Mouse (Mus musculus) heart, adult 9 months (tissue): Measurements from ENCODE around the gene Dnm3.
A peak's percentile ranks its signal among the peaks of the same experiment; 100 is the strongest.

Experiments
- DNase-seq, 2 experiments: peaks; one replicate each; pipeline ENCODE4 v3.0.0; 2022; ENCODE audit warnings: low spot score in 2 of 2

Gene Dnm3

DNA sequence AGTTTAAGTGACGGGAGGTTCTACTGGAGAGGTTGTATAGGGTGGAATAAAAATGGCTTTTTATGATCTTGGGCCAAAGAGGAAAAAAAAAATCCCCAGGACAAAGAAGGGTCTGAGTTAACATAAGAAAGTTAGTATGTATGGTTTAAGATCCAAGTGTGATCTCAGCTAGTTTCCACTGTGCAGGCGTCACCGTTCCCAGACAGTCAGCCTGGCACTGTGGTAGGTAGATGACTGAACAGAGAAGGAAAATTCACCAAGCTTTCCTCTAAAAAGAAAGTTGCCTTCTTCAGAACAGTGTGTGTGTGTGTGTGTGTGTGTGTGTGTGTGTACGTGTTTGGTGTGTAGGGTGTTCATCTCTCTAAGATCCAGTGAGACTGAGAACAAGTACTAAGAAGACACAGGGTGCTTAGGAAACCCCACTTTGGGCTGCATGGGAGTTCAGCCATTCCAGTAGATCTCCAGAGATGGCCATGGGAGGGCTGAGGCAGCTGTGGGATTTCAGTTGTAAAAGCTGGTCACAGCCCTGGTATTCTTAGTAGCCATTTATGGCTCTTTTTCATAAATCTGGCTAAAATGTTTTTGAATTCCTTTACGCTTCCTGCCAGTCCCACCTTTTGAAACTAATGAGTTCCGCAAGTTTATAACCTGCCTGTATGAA is 441.9 kb downstream of the Dnm3 start:
- no peak for DNase-seq

DNA sequence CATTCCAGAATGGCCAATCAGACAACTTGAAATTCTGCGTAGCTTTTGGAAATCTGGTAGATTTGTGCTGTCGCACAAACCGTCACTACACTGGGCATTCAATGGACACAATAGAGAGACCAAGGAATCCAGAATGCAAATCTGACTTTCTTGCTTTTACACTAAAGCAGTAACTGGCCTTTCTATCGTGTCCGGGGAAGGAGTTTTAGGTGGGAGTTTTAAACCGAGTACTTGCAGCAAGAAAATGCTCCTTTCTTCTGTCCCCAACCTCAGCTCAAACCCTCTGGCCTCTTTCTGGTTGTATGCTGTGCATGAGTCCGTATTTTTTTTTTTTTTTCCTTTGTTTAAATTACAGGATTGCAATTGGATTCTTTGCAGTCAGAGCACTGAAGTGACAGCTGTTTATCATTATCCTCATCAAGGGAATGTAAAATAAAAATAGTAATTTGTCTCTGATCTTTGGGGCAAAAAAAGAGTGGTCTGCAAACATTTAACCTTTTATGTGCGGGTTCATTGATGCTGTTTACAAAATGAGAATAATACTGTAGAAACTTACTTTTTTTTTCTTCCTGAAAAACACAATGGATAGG is 454.1 kb downstream of the Dnm3 start:
- no peak for DNase-seq

DNA sequence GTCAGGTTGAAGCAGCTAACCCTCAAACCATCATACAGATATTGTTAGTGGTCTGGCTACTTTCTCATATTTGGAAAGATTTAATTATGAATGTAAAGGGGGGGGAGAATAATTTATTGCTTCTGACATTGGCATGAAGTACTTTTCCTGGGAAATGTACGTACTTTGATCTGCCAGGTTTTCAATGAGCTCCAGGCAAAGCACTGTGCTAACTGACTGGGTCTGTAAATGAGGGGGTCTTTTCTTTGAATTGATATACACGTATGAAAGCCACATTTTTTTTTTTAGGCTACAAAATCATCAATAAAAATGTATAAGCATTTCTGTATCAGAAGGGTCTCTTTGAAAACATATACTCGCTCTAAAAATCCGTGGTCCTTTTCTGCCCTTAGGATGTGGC is 457.1 kb downstream of the Dnm3 start:
- no peak for DNase-seq

DNA sequence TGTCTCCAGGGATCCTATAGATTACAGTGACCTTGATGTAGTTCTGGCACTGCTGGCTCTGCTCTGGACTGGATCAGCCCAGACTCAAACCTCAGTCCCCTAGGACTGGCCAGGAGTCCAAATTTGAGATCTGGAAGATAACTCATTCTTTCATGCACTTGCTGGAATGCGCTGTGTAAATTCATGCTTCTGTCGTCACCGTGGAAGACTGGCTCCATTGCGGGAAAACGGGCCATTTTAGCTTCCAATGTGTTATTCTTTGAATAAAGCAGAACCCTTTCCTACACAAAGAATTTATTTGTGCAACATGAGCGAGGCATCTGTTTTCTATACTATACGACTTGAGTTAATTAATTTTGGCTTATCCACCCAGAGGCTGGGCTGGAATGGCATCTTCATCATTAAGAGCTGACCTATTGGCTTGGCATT is 457.5 kb downstream of the Dnm3 start:
- no peak for DNase-seq

DNA sequence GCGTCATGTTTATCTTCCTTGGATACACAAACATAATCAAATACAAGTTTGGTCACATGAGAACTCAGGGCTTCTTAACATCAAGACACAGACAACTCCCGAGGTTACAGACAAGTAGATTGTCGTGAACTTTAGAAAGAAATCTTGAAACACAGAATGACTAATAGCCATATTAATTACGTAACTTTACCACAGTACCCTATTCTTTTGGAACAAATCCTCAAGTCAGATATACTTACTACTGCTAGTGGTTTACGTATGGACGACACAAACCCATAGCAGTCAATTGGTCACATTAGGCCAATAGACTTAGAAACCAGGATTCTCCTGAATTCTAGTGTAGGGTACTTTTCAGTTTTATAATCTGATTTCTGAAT is 459.2 kb downstream of the Dnm3 start:
- DNase-seq: no peak

DNA sequence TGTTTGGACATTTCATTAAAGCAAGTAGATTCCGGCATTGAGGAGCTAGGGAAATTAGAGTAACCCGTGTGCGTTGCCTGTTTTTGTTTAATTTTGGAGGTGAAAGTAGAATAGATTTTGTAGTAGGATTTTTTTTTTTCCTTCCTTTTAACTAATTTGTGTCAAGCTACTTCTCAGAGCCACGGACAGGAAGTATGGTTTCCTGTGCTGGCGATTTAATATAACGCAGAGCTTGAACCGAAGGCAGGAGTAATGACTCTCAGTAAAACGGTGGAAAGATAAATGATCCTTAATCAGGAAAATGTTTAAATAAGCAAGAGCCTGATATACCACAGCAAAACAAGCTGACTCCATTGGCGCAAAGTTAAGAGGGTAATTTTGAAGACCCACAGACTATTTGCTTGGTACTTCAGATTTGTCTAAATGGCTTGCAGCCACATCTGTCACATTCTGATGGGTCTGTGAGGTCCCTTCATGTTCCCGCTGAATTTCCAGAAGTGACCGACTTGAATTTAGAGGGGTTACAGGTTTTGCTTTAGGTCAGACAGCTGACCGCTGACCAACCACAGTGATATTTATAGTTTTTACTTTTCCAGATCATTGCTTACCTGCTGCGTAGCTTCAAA is 459.7 kb downstream of the Dnm3 start:
- DNase-seq: no peak

DNA sequence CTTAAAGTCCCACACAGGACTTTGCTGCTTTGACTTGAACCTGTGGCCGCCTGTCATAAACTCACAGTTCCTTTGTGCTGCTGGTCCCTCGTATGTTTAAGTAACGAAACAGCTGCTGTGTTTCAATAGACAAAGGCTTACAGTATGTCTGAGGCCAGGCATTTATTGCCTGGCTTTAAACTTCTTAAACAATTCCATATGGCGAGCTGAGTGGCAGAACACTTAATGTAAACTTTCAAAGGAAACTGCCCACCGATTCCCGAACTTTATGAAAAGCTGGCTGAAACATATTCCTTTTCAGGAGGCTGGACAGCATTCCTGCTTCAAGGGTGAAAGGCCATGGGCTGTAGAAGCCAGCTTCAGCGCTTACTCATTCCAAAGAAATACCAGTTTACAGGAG is 460.9 kb downstream of the Dnm3 start:
- no peak for DNase-seq

DNA sequence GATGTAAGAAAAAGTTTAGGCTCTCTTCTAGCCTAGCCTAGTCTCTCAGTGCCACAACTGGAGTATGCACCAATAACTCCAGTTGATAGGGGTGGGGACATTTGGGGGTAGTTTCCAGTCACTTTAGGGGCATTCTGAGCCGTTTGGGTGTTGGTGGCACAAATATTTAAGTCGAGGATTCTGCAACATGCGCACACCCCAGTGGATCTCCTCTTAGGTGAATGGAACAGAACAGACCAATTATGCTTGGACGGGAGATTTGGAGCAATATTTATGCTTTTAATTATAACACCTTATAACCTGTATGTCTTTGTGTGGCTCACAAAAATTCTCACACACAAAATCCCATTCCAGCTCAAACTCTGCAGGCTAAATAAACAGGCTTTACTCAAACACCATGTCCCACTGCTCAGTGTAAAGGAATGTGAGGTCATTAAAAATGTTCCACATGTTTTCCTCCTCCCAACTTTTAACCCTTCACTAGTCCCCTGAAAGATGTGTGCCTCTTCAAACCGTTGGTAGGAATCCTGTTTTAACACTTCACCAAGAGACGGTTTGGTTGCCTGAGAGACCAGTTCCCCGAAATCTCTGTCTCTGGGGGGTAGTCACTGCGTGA is 462.5 kb downstream of the Dnm3 start:
- no peak for DNase-seq

DNA sequence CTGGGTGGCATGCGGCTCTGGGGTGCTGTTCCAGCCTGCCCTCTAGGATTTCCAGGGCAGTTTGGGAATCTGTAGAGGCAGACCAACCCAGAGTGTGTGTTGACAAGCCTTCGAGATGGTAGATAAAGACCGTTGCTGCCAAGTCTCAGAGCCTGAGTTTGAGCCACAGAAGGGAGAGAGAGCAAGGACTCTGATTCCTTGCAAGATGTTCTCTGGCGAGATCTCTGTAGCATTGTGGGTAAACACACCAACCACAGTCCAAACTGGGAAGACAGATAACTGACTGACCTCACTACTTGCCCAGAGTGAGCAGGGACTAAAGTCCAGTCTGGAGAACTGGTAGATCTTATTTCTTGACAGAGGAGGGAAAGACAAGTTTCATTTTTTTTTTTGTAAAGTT is 464.3 kb downstream of the Dnm3 start:
- no peak for DNase-seq

DNA sequence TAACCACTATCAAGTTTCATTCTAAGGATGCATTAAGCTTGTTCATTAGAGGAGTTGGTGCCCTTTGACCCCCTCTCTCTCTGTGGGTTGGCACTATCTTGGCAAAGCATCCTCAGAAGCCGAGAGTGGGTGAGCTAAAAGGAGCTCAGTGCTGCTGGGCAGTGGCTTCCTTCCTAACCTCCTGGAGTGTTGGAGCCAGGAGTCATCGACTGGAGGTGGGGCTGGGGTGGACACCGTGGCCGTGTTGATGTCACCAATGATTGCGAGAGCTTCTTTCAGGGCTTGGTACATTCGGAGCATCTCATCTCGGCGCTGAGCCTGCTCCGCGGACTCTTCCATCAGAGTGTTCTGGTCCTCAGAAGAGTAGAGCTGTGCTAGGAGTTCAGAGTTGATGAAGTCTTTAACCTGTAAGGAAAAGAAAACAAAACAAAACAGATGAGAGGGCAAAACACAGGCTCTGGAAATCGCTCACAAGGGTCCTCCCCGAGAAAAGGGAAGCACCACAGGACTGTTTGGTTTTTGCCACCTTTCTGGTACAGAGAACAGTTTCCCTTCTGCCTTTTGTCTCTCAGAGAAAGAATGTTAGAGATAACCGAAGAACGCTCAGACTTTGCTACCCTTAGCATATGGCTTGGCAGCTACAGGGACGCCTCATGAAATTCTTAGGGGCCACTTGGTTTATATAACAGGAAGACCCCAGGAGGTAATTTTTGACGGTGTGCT is 466.1 kb downstream of the Dnm3 start:
- DNase-seq: no peak

DNA sequence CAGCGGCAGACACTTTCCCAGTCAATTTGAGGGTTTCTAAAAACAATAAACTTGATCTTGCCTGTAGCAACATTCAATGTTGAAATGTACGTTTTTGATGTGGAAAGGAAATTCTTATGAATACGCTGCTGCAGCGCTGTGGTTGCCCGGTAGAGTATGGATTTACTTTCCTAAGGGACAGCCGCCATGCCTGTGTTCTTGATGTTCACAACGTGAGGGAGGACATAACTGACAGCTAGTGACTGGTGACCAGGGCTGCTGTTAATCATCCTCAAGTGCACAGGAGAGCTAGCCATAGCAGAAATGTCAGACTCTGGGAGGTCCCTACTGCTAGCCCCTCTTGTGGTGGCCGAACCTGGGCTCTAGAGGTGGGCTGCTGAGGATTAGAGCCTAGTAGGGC is 468.7 kb downstream of the Dnm3 start:
- no peak for DNase-seq

DNA sequence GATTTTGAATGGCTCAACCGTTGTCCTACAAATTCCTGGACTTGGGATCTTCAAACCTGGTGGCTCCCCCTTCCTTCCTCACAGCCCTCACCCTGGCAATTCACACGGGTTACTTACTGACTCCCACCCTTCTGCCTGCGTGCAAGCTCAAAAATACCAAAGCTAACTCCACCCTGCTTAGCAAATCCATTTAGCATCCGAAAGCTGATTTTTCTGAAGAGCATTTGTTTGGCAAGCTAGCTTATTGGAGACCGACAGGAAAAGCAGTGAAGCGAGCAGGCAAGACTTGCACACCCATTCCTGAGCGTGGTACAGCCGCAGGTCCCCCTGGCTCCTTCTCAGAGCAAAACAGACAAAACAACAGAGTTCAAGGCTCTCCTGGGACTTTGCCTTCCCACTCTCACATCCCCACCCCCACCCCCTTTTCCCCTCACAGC is 469.2 kb downstream of the Dnm3 start:
- no peak for DNase-seq

DNA sequence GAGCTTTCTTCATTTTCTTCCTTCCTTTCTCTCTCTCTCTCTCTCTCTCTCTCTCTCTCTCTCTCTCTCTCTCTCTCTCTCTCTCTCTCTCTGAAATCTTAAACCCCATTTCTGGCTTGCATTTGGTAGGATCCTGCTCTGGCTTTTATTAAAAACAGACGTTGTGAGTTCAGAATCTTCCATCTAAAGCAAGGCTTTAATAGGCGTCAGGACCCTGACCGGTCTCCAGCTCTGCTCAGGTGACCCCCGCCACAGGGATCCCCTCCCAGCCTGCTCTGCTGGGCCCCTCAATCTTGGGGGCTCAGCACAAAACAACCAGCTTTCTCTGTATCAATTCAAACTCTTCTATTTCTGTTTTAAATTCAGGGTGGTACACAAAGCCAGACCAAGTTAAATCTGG is 469.6 kb downstream of the Dnm3 start:
- DNase-seq: no peak

DNA sequence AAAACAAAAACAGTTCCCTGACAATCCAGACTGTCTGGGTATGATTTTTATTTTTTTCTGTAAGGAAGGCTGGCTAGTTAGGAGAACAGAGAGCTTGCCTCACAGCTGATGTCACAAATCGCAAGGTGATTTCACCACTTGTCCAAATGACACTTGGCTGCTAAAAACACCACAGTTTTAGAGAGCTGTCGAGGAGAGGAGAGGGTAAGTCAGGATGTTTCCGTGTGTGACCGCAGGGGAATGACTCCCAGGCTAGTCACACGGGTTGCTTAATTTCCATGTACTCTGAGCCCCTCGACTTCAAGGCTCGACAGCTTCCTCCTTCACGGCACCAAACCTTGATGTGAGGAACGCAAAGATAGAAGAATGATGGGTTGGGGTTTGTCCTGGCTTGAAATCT is 471.7 kb downstream of the Dnm3 start:
- no peak for DNase-seq

DNA sequence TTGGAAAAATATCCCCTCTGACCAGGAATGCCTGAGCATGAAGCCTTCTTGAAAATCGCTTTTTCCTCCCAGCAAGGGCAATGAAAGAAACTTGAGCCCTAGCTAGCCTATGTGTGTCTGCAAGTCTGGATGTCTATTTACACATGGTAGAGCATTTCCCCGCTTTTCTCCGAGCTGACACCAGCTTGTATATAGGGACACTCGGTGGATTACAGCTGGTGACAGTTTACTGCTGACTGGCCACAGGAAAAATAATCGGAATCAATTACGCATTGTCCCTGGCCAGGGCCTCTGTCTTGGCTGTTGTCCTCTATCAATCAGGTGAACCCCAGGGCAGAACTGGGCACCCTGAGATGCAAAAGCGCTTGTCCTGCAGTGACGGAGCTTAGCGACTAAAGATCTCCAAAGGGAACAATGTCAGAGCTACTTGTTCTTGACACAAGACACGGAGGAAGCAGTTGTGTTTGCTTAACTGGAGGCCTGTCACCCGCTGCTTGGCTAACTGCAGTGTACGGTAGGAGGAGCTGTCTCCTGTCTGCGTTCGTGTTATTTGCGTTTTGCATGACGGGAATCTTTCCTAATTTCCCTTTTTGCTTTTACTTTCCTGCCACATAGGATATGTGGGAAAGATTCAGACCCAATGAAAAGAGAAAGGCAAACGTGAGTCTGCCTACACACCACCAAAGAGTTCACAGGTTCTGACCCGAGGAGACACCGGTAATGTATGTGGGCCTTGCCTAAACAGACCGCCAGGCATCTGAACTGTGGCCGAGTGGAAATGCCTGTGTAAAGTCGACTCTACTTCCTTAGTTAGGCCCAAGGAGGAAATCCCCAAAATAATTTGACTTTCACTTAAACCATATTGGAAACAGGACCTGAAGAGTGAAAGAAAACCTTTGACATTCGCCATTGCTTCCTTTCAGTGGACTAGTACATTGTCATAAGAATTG is 472.7 kb downstream of the Dnm3 start:
- DNase-seq: peak; percentile 57 to 74

DNA sequence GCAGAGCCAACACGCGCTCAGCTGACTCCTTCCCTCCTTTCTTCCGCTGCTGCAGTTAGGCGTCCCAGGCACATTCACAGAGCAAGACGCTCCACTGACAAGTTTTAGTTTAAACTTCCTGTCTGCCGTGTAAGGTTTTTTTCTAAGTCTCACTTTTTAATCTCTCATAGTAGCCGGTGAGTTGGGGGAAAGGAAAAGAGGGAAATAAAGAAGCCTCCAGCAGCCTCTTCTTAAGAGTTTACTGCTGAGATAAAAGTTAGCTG is 473.4 kb downstream of the Dnm3 start:
- DNase-seq: no peak

DNA sequence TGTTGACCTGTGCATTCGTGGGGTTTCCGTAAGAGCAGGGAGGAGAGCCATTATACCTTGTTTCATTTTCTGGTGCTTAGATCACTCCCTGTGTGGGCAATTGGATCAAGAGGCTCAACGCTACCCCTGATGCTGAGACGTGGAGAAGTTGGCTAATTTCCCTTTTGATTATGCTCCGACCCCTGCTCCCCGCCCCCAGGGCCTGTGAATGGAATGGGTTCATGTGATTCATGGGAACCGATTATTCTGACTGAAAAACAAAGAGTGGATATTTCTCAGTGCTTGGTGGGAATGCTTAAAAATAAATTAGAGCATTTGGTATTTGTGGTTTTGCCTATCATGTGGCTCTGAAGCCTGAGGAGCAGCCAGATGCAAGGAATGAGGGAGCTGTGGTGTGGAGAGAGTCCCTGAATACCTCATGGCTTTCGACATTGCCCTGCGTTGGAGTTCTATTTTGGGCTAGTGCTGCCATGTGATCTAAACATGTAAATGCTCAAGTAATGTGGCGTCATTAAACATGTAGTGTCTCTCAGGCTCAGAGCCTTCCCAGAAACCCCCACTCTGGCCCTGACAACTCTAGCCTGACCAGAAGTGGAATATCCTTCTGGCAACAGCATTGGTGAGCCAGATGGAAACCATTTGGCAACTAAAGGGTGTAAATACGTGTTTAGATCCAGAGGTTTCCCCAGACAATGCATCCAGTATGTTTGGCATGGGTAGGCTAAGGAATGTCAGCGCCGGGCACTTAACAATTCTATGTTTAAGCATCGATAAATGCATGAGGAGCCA is 473.9 kb downstream of the Dnm3 start:
- DNase-seq: peak in 1 of 2 experiments; percentile 18

DNA sequence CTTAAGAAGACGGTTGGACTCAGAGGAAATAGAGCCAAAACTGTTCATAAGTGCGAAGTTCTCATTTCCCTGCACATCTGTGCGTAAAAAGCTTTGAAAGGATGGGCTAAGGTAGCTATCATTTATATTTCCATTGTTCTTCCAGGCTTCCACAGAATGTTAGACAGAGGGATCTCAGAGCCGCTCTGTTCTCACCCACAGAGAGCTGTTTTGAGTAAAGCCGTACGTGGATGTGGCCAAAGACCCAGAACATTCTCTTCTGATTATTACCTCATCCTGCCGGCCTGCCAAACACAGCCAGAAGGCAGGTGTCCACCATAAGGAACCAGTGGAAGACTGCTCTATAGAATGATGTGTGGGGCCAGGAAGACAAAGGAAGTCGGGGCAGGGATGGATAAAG is 476.5 kb downstream of the Dnm3 start:
- peak in 1 of 2 experiments; percentile 33 for DNase-seq

DNA sequence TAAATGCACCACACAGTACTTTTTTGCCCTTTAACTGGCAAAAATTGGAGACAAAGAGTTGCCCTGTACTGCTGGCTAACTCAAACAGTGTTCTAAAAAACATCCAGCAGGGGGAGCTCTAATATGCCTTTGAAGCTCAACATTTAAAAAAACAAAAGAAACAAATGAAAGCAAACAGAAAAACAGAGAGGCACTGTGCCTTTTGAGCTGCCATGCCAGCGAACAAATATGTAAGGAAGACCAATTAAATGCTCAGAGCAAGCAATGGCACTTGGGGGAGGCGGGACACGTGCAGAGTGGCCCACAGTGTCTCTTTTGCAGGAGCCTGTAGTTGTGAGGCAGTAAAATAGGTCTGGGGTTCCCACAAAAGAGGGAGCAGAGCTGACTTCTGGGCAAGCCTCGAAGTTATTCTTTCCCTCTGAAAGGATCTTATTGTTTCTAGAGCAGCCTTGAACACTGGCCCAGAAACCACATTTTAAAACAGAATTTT is 477.9 kb downstream of the Dnm3 start:
- peak in 1 of 2 experiments; percentile 68 for DNase-seq

DNA sequence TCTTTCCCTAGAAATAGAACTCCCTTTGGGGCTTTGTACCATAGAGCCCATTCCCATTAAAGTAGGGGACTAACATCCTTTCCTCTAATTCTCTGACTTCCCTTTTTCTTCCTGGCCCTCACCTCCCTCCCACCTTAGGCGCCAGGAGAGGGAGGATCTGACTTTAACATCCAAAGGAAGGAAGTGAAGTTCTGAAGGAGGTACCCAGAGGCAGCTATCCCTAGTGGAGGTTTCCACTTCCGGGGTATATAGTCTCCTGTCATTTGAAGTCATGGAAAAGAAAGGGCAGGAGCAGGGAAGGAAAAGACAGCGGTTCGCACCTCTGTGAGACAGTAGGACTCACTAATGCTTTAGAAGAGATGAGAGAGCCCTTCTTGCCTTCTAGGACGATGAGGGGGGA is 478.5 kb downstream of the Dnm3 start:
- DNase-seq: no peak
